Mouse (Mus musculus) left cerebral cortex, postnatal 36 days (tissue): ENCODE measurements at regions not wholly inside any gene's neighbourhood (a gene's known extent, or its start where the extent isn't known, plus 50 kb on each side); places are given as distances from the start of the nearest gene placed in this dataset.

Experiments
- DNase-seq, 2 experiments: peaks; one replicate each; pipeline ENCODE4 v3.0.0; 2021 to 2022; ENCODE audit warnings: low spot score in 2 of 2, mixed read lengths in 1 of 2
- intact Hi-C: fragments of 180-260 bp; cut with DNase I; formaldehyde crosslinking; loops from one replicate; pipeline ENCODE4 v1.15.1; 2025

- intact Hi-C loops, result no loop called here
- DNase-seq, result no peak
These were observed 93.2 kb upstream of the Cpeb4 start for GRCm38 (mm10) chr11:31778766-31779165.

GRCm38 (mm10) chr11:31779267-31779666 lies 92.7 kb upstream of the Cpeb4 start:
- DNase-seq, result no peak
- intact Hi-C loops, result no loop called here

DNA sequence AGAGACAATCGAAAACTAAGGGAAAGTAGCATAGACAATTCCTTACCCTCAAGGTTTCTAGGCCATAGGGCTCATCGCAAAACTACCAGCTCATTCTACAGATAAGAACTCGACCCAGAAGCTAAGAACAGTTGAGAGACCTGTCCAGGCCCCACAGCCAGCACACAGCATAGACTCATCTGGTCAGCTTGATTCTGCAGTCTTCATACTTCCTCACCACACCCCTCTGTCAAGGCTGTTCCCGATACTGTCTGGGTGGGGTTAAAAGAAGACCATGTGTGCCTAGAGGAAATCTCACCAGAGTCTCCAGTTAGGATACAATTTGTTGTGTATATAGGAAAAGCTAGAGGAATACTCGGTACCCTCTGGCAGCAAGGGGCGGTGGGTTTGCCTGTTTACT lies 91.0 kb upstream of the Cpeb4 start:
- no peak for DNase-seq
- intact Hi-C loops, result no loop called here

- intact Hi-C loops, result no loop called here
These were observed 90.4 kb upstream of the Cpeb4 start for GRCm38 (mm10) chr11:31781605-31782004.

DNA sequence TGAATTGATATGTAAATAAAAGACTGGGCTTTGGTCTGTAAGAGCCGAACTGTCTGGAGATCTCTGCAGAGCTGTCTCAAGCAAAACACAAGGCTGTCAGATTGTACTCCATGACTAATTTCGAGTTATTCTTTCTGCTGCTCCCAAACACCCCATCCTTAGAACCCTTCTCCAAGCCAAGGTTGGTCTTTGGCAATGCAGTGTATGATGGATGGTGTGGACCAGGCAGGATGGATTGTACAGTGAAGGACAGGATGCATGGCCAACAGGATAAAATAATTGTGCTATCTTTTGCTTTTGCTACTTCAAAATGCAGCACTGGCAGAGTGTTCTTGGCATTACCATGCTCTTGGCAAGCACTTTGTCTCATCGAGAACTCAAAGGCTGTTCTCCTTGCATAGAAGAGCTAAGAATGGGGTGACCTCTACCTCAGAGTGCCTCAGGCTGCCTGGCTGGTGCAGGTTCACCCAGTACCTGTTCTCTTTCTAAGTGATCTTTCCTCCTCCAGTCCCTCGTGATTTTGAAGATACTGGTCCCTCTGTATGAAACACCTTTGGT lies 88.4 kb upstream of the Cpeb4 start:
- no peak for DNase-seq

More at GRCm38 (mm10) chr11:31781605-31782004, 90.4 kb upstream of the Cpeb4 start:
- DNase-seq, result no peak

GRCm38 (mm10) chr11:31784332-31784901 lies 87.6 kb upstream of the Cpeb4 start:
- intact Hi-C loops, result no loop called here
- DNase-seq, result peak in 1 of 2 experiments; percentile 36

More for the DNA sequence above, 88.4 kb upstream of the Cpeb4 start:
- intact Hi-C loops, result no loop called here

DNA sequence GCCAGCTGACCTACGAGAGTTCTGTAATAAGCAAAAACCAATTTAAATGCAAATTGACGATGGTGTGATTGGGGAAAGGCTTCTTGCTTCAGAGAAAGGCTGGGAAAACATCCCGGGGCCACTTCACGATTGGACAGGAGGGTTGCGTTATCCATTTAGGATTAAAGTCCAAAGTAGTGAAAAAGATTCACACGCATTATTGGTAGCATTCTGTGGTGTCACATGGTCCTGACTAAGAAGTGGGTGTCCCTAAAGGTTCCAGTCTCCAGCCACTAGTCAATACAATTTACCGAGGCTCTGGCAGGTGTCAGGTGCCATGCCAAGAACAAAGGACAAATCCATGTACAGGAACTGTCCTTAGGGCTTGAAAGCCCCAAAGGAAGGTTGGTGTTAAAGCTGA lies 86.9 kb upstream of the Cpeb4 start:
- intact Hi-C loops, result no loop called here
- no peak for DNase-seq

DNA sequence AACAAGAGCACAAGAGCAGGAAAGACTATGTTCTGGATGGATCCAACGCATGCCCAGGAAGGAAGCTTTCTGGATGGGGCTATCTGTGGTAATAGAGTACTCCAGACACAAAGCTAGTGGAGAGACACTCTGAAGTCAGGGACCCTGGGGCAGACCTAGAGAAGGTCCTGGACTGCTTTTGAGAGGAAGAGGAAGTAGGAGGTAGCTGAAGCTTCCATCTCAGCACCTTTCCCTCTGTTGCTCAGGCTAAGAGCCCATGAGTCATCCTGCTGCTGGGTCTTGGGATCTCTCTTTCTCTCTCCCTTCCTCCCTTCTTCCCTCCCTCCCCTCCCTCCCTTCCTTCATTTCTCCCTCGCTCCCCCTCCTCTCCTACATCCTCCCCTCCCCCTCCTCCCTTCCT lies 84.6 kb upstream of the Cpeb4 start:
- no peak for DNase-seq
- intact Hi-C loops, result no loop called here

- no peak for DNase-seq
- intact Hi-C loops, result no loop called here
These were observed 83.9 kb upstream of the Cpeb4 start for GRCm38 (mm10) chr11:31787917-31788703.

- DNase-seq, result no peak
- intact Hi-C loops, result no loop called here
These were observed 82.0 kb upstream of the Cpeb4 start for GRCm38 (mm10) chr11:31789967-31790366.

DNA sequence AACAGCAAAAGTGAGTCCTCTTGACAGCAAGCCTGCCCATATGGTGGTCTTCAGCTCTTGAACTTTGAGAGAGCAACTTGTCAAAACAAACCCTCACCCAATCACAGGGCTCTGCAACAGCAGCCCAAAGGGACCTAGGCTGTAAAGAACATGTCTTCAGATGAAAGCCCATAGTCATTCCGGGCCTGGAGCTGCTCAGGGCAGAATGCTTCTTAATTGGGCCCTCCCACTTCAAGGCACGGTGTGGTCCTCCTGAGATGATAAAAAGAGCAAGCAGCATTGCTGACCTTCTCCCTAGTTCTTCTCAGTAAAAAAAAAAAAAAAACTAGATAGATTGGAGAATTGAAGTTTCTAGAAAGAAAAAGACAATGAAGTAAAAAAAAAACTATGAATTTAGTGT lies 80.7 kb upstream of the Cpeb4 start:
- DNase-seq, result no peak
- intact Hi-C loops, result no loop called here

DNA sequence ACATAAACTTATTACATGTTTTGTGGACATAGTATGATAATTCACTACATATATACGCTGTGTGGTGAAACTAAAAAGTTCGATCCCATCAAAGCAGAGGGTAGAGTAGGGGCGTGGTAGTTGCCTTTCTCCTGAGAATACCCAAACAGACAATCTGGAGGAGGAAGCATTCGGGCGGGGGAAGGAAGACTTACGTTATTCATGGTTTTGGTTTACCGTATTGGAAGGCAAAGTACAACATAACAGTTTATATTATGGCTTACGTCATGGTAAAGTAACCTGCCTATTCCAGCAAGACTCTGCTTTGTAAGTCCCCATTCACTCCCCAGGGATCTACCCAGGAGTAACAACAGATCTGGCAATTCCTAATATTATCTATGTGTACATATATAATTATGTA lies 76.9 kb upstream of the Cpeb4 start:
- intact Hi-C loops, result no loop called here
- no peak for DNase-seq

GRCm38 (mm10) chr11:31796245-31796644 lies 75.8 kb upstream of the Cpeb4 start:
- DNase-seq, result peak in 1 of 2 experiments; percentile 48
- intact Hi-C loops, result no loop called here

DNA sequence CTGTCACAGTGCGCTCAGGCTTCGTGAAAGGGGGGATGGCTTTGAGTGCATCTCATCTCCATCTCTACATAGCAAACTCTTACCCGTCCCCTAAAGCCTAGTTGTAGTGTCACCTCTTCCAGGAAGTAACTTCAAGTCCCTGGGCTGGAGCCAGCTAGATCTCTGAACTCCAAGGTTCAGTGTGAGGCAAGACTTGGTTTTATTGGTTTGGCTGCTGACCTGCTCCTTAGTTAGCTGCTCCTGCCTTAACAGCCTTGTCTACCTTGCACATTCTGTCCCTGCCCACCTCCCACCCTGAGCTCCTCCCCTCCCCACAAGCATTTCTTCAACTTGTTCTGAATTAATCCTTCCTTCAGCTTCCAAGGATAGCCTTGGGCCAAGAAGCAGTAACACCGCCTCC lies 70.4 kb upstream of the Cpeb4 start:
- DNase-seq, result no peak
- intact Hi-C loops, result no loop called here

DNA sequence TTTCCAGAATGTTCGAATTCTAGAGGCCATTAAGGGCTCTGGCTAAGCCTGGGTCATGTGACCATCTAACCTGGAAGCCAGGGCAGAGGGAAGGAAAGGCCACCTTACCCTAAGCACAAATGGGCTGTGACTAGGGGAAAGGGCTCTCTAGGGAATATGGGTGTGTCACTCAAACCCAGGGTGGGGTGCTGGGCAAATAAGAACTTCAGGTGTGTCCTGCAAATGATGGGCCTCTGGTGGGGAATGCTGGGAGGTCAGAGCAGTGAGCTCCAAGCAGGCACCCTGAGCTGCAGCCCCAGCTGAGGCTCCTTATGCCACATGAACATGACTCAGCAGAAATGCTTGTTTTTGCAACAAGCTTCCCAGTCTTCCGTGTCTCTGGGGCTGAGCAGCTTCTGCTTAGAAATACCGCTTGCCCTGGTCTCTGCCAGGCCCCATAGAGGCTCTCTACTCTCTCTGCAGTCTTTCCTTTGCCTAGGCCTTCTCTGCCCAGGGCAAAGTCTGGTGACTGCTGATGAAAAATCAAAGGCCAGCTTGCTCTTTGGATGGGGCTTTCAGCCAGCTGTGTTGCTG lies 68.6 kb upstream of the Cpeb4 start:
- intact Hi-C loops, result no loop called here
- no peak for DNase-seq

DNA sequence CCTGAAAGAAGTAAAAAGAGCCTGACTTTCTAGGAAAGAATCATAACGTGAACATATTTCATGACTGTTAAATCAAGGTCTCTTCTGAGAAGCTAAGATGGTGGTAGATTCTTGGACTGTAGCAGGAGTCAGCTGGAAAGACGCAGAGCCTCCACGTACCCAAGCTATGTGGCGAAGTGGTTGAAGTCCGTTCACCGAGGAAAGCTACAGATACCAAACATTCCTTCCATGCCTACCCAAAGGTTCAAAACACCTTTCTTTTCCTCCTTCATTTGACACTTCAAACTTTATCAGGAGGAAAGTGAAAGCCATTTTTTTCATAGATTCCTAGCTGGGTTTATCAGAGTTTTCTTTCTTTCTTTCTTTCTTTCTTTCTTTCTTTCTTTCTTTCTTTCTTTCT lies 67.5 kb upstream of the Cpeb4 start:
- intact Hi-C loops, result no loop called here

GRCm38 (mm10) chr11:31807461-31808215 lies 64.4 kb upstream of the Cpeb4 start:
- DNase-seq, result peak; percentile 46 to 50
- intact Hi-C loops, result no loop called here

More for the DNA sequence above, 67.5 kb upstream of the Cpeb4 start:
- DNase-seq, result no peak

DNA sequence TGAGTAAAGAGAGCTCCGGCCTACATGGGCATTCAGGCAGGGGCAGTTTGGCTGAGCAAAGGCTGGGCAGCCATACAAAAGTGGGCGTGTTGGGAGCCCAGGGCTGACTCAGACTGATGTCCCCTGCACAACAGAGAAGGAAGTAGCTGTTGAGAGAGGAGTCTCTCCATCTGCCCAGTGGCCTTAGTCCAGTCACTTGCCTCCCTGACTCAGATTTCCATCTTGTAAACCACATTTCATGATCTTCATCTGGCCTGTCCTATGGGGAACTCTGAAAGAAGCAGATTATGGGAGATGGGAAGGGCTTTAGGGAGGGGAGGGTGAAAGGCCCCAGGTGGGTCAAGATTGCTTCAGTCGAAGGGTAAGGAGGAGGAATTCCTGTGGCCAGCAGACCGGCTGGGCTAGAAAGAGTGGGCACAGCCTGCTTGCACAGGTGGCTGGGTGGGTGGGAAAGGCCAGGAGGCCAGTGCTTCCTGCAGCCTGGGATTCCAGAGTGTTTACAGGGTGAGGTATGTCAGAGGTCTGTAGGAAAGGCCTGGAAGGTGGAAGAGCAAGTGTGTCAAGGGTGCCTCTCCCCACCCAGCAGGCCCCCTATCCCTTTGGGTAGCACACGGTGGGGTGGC lies 63.7 kb upstream of the Cpeb4 start:
- intact Hi-C loops, result no loop called here
- no peak for DNase-seq

DNA sequence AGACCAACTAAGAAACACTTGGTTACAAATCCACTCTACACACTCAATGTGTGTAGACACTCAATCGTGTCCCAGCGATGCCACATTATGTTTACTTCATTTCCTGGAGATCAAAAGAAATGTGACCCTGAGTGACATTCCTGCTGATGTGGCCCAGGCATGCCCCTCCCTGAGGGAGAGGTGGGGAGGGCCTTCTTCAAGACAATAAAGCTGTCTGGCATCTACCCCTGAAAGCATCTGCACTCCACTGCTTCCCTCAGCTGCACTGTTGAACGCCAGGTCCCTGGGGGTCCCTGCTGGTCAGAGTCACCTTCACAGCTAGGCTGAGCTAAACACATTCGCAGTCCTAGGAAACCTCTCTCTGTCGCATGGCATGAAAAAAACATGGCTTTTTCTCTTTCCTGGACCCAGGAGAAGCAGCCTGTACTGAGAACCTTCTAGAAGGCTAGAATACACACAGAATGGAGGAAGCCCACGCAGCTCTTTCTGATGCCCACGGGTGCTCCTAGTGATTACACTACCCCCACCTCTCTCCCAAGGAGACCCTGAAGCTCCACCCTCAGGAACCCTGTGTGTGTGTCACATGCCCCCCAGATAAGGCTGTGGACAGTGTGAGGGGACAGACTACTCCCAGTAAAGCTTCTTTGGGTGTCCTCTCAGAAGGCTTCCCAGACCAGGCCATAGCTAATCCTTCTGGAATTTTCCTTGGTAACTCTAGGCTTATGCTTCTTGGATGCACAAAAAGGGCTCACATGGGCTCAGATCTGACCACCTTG lies 61.8 kb upstream of the Cpeb4 start:
- intact Hi-C loops, result no loop called here
- DNase-seq, result no peak
